Mouse (Mus musculus) kidney, postnatal 0 days (tissue): ENCODE measurements at regions not wholly inside any gene's neighbourhood (a gene's known extent, or its start where the extent isn't known, plus 50 kb on each side); places are given as distances from the start of the nearest gene placed in this dataset.
A peak's percentile ranks its signal among the peaks of the same experiment; 100 is the strongest.
"Not testable (repeated sequence)": the region's sequence is repeated elsewhere in the genome, so short reads cannot be mapped to it uniquely, and the experiment has no call there.

ENCODE experiments used
- ATAC-seq: fragments of 200-750 bp; cut with Nextera tagmentation; replicated peaks from 2 replicates; pipeline ENCODE4 v1.8.0; 2017; ENCODE audit warnings: low read depth, moderate number of reproducible peaks, moderate TSS enrichment, moderate library complexity; ENCODE audit not compliant: low FRiP score
- DNase-seq: peaks from one replicate; pipeline ENCODE4 v3.0.0-alpha.2; 2016; ENCODE audit warnings: low spot score
- H3K27ac ChIP-seq: fragments of 300-500 bp; sonication (generic); 2 replicates; pipeline ENCODE4 v1.5.1; 2014; ENCODE audit warnings: mild to moderate bottlenecking
- H3K27me3 ChIP-seq: fragments of 300-500 bp; sonication (generic); 2 replicates; pipeline ENCODE4 v1.6.1; 2014; ENCODE audit warnings: low read length, mixed read lengths; ENCODE audit not compliant: insufficient read depth
- H3K36me3 ChIP-seq: fragments of 300-500 bp; sonication (generic); 2 replicates; pipeline ENCODE4 v1.6.1; 2014; ENCODE audit warnings: low read length, mixed read lengths; ENCODE audit not compliant: insufficient read depth
- H3K4me1 ChIP-seq: fragments of 300-500 bp; sonication (generic); replicated peaks from 2 replicates; pipeline ENCODE4 v1.6.1; 2014; ENCODE audit warnings: antibody characterized with exemption, low read length, mixed read lengths; ENCODE audit not compliant: insufficient read depth
- H3K4me2 ChIP-seq: fragments of 300-500 bp; sonication (generic); 2 replicates; pipeline ENCODE4 v1.6.1; 2014; ENCODE audit warnings: mild to moderate bottlenecking, low read length, moderate library complexity, mixed read lengths
- H3K4me3 ChIP-seq: fragments of 300-500 bp; sonication (generic); replicated peaks from 2 replicates; pipeline ENCODE4 v1.5.1; 2014; ENCODE audit warnings: low read depth, low read length
- H3K9ac ChIP-seq: fragments of 300-500 bp; sonication (generic); 2 replicates; pipeline ENCODE4 v1.6.1; 2014; ENCODE audit warnings: low read depth, low read length
- H3K9me3 ChIP-seq: fragments of 300-500 bp; sonication (generic); replicated peaks from 2 replicates; pipeline ENCODE4 v1.6.1; 2016; ENCODE audit warnings: low read length, inconsistent platforms, mixed read lengths
- CTCF ChIP-seq: IDR thresholded peaks from 2 replicates; pipeline ENCODE4 v1.5.1; 2016; ENCODE audit warnings: antibody characterized with exemption, low read depth, mild to moderate bottlenecking, moderate library complexity
- WGBS: fragments of 180-500 bp; shearing (Covaris S2); extraction: QIAGEN DNeasy Blood & Tissue Kit; methylation state at CpG from one replicate; pipeline ENCODE4 v1.1.7; 2014; 5-methylcytosine and 5-hydroxymethylcytosine counted together

DNA sequence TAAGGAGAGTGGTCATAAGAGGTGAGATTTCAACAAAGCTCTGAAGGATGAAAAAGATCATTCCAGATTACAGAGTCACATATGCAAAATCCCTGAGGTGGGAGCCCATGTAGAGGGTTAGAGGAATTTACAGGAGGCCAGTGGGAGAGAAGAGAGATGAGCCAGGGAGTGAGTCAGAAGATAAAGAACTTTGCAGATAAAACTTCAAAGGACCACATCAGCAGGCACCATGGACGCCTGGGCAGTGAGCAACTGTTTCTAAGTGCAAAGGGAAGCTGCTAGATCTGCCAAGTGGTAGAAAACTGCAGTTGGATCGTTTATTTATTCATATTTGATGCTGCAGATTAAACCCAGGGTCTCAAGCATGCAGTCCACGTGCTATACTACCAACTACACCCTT lies 231.3 kb downstream of the Sorl1 start:
- WGBS = 59% methylated on average over 3 of the region's 3 CpGs

DNA sequence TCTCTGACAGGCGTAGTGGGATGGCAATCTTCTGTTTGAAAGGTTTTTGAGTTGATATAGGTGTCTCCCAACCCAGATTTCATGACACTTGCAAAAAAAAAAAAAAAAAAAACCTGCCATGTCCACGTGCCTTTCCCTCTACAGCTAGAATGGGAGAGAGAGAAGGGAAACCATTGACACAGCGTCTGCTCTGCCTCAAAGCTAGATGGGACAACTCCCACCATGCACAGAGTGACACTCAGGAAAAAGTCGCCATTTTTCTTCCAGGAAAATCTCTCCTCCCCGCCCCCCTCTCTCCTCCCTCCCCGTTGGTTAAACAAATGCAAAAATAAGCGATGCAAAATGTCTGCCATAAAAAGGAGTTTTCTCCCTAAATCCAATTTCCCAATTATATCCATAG lies 232.9 kb downstream of the Sorl1 start:
- no peak for DNase-seq
- H3K27me3 ChIP-seq = no peaks in the 10 kb centered on the region
- 40% methylated on average over 7 of the region's 7 CpGs for WGBS

More for the DNA sequence above, 231.3 kb downstream of the Sorl1 start:
- Histone ChIP-seq H3K27me3 (no peaks in the 10 kb centered on the region), H3K4me2 (no peak overlapping the region), H3K36me3 (no peaks in the 10 kb centered on the region), H3K9ac (no peak overlapping the region), H3K4me3 (no peak overlapping the region), H3K27ac (no peak overlapping the region), H3K4me1 (peaks cover 5% of the 10 kb centered on the region; the same call in 1 of the 2 replicates), H3K9me3 (no peaks in the 10 kb centered on the region)
- no peak for DNase-seq
- no peak for ATAC-seq
- TF ChIP-seq CTCF = no peak

DNA sequence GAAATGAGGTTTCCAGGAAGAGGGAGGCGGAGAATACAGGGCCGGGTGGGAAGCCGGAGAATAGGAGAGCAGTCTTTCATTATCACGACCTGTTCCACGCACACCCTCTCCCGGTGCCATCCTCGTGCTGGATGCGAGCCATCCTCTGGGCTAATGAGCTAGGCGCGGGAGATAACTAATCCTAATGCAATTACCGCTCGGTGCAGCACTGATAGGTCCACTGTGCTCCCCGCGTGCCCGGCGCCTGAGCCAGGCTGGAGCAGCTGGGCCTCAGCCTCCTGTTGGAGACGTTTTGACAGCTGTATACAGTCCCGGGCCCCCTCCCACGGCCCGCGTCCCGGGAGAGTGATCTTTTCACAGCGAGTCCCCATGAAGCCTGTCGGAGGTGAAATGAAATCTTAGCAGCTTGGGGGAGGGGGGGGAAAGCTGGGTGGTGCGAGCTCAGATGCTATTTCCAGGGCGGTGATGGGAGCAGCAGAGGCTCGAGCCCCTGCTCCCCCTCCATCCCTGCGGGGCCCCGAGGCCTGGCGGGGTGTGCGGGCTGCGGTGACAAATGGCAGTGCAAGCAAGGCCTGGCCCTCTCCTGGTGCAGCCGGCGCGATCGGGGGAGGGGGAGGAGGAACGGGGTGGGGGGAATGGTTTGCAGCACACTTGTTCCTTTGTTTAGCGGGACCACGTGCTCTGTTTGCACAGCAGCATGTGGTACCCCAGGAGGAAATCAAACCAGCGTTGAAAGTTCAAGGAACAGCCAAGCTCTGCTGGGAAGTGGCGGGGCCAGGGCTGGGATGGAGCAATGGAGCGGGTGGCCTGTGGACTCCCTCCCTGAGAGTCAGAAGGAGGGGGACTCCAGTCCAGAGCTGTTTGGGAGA lies 233.6 kb downstream of the Sorl1 start:
- H3K27me3 ChIP-seq = no peaks in the 10 kb centered on the region
- peak overlapping the region; percentile 24 for H3K4me3 ChIP-seq
- H3K4me2 ChIP-seq = peak overlapping the region; percentile 63
- TF ChIP-seq CTCF = no peak
- peak overlapping the region; percentile 91 for H3K27ac ChIP-seq
- H3K9me3 ChIP-seq = no peaks in the 10 kb centered on the region
- DNase-seq (peak; percentile 82), ATAC-seq (peak; percentile 87)
- 3% methylated on average over 40 of the region's 42 CpGs for WGBS
- H3K36me3 ChIP-seq = no peaks in the 10 kb centered on the region
- peak overlapping the region; percentile 60; the same call in 1 of the 2 replicates for H3K9ac ChIP-seq
- H3K4me1 ChIP-seq = peaks cover 5% of the 10 kb centered on the region; the same call in 1 of the 2 replicates

More for the DNA sequence above, 232.9 kb downstream of the Sorl1 start:
- H3K9ac ChIP-seq = no peak overlapping the region
- H3K27ac ChIP-seq = peak overlapping the region; percentile 91
- no peaks in the 10 kb centered on the region for H3K36me3 ChIP-seq
- peak overlapping the region; percentile 63; the same call in 1 of the 2 replicates for H3K4me2 ChIP-seq
- no peak for TF ChIP-seq CTCF
- no peak overlapping the region for H3K4me3 ChIP-seq
- peaks cover 5% of the 10 kb centered on the region; the same call in 1 of the 2 replicates for H3K4me1 ChIP-seq
- ATAC-seq = no peak
- H3K9me3 ChIP-seq = no peaks in the 10 kb centered on the region

DNA sequence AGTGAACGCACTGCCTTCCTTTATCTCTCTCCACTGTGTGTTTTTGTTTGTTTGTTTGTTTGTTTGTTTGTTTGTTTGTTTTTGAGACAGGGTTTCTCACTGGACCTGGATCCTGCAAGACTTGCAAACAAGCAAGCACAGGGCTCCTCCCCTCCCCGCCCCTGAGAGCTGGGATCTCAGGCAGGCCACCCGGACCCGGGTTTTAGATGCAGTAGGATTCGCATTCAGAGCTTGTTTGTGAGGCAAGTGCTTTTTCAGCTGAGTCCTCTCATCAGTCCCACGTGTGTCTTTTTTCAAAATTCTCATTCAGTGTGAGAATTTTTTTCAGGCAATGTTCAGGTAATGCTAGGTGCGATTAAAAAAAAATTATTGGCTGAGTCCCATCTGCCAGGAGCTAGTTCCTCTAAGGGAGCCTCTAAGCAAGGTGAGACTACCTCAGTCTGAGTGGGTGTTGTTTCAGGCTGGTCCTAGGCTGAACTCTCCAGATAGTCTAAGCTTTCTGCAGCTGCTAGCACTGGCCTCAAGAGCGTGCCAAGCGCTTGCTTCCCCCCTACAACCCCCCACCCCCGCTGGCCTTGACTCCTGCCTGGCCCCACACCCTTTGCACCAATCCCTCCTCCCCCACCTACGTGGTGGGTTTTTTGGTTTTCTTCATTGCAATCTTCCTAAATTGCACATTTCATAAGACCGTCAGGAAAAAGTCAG lies 234.4 kb downstream of the Sorl1 start:
- H3K36me3 ChIP-seq = no peaks in the 10 kb centered on the region
- peak overlapping the region; percentile 91 for H3K27ac ChIP-seq
- peaks cover 5% of the 10 kb centered on the region; the same call in 1 of the 2 replicates for H3K4me1 ChIP-seq
- ATAC-seq (peak; percentile 37; the same call in 1 of the 2 replicates), DNase-seq (no peak)
- peak overlapping the region; percentile 63 for H3K4me2 ChIP-seq
- H3K9me3 ChIP-seq = no peaks in the 10 kb centered on the region
- TF ChIP-seq CTCF = no peak
- WGBS = 39% methylated on average over 12 of the region's 12 CpGs
- peak overlapping the region; percentile 24 for H3K4me3 ChIP-seq
- peak overlapping the region; percentile 60; the same call in 1 of the 2 replicates for H3K9ac ChIP-seq
- H3K27me3 ChIP-seq = no peaks in the 10 kb centered on the region

- H3K4me1 ChIP-seq = peaks cover 5% of the 10 kb centered on the region; the same call in 1 of the 2 replicates
- DNase-seq (peak; percentile 83), ATAC-seq (no peak)
Measured at GRCm38 (mm10) chr9:41888616-41889150, 235.4 kb downstream of the Sorl1 start.

GRCm38 (mm10) chr9:41886456-41886855 lies 237.6 kb downstream of the Sorl1 start:
- WGBS = 91% methylated on average over 13 of the region's 13 CpGs

More at GRCm38 (mm10) chr9:41888616-41889150, 235.4 kb downstream of the Sorl1 start:
- no peak overlapping the region for H3K9ac ChIP-seq
- peak overlapping the region; percentile 32 for H3K27ac ChIP-seq
- H3K4me3 ChIP-seq = no peak overlapping the region
- no peaks in the 10 kb centered on the region for H3K9me3 ChIP-seq
- H3K36me3 ChIP-seq = no peaks in the 10 kb centered on the region
- H3K27me3 ChIP-seq = no peaks in the 10 kb centered on the region
- H3K4me2 ChIP-seq = no peak overlapping the region
- 59% methylated on average over 3 of the region's 3 CpGs for WGBS
- 0 out of 2 replicates have a peak, but pooled peaks have one; percentile 22 for TF ChIP-seq CTCF

More at GRCm38 (mm10) chr9:41886456-41886855, 237.6 kb downstream of the Sorl1 start:
- H3K27me3 ChIP-seq, H3K4me1 ChIP-seq, H3K4me3 ChIP-seq, H3K9ac ChIP-seq, DNase-seq, ATAC-seq, H3K9me3 ChIP-seq, H3K27ac ChIP-seq, H3K4me2 ChIP-seq, H3K36me3 ChIP-seq: not testable (repeated sequence)
